Mouse (Mus musculus) embryonic facial prominence, embryonic 10.5 days (tissue): ENCODE data around the gene Slc5a2. TPM values are rescaled to one million over a fixed set of nuclear protein-coding genes. Genes with fewer than 3 reads are reported as not detected.

ENCODE experiments used
- DNase-seq: peaks from one replicate; pipeline ENCODE4 v3.0.0-alpha.2; 2017; ENCODE audit warnings: low spot score
- H3K27ac ChIP-seq: fragments of 300-500 bp; sonication (generic); replicated peaks from 2 replicates; pipeline ENCODE4 v1.5.1; 2016; ENCODE audit warnings: mild to moderate bottlenecking
- H3K27me3 ChIP-seq: fragments of 300-500 bp; sonication (generic); replicated peaks from 2 replicates; pipeline ENCODE4 v1.6.1; 2016; ENCODE audit warnings: low read depth, mild to moderate bottlenecking; ENCODE audit not compliant: poor library complexity, severe bottlenecking
- H3K36me3 ChIP-seq: fragments of 300-500 bp; sonication (generic); replicated peaks from 2 replicates; pipeline ENCODE4 v1.6.1; 2016; ENCODE audit warnings: mild to moderate bottlenecking, moderate library complexity
- H3K4me1 ChIP-seq: fragments of 300-500 bp; sonication (generic); 2 replicates; pipeline ENCODE4 v1.6.1; 2016
- H3K4me3 ChIP-seq: fragments of 300-500 bp; sonication (generic); 2 replicates; pipeline ENCODE4 v1.5.1; 2016; ENCODE audit warnings: mild to moderate bottlenecking, moderate library complexity
- H3K9me3 ChIP-seq: fragments of 300-500 bp; sonication (generic); 2 replicates; pipeline ENCODE4 v1.6.1; 2016; ENCODE audit warnings: mild to moderate bottlenecking
- WGBS: fragments of 180-500 bp; shearing (Covaris S2); methylation state at CpG from one replicate; pipeline ENCODE4 v1.1.7; 2016; 5-methylcytosine and 5-hydroxymethylcytosine counted together
- polyA plus RNA-seq: library from polyadenylated mRNA; unstranded; fragments of >200 nt; fragmentation: Nextera tagmentation; extraction: Ambion mirVana; gene quantifications from 2 replicates; pipeline ENCODE4 v1.2.1, GENCODE M21; 2016

Gene Slc5a2
- polyA plus RNA-seq, 1 experiment from 2014 or later = 0.10 TPM

GRCm38 (mm10) chr7:128294785-128295184, 29.3 kb downstream of the Slc5a2 start:
- WGBS = 95% methylated on average over 10 of the region's 10 CpGs

GRCm38 (mm10) chr7:128296514-128296913, 31.1 kb downstream of the Slc5a2 start:
- no peak overlapping the region for H3K27ac ChIP-seq
- H3K27me3 ChIP-seq = no peaks in the 10 kb centered on the region
- H3K9me3 ChIP-seq = no peaks in the 10 kb centered on the region
- peak overlapping the region; percentile 92; the same call in 1 of the 2 replicates for H3K4me3 ChIP-seq
- peaks cover 28% of the 10 kb centered on the region for H3K36me3 ChIP-seq
- H3K4me1 ChIP-seq = peaks cover 30% of the 10 kb centered on the region
- DNase-seq = no peak
- WGBS = 64% methylated on average over 3 of the region's 3 CpGs

More at GRCm38 (mm10) chr7:128294785-128295184, 29.3 kb downstream of the Slc5a2 start:
- H3K9me3 ChIP-seq = no peaks in the 10 kb centered on the region
- no peaks in the 10 kb centered on the region for H3K27me3 ChIP-seq
- peaks cover 29% of the 10 kb centered on the region for H3K4me1 ChIP-seq
- H3K27ac ChIP-seq = no peak overlapping the region
- DNase-seq = no peak
- H3K4me3 ChIP-seq = no peak overlapping the region
- peaks cover 42% of the 10 kb centered on the region for H3K36me3 ChIP-seq

- Histone ChIP-seq H3K4me3 (peak overlapping the region; percentile 92), H3K4me1 (peaks cover 34% of the 10 kb centered on the region), H3K36me3 (peaks cover 27% of the 10 kb centered on the region), H3K27ac (peak overlapping the region; percentile 93), H3K9me3 (no peaks in the 10 kb centered on the region), H3K27me3 (no peaks in the 10 kb centered on the region)
- DNase-seq = no peak
- WGBS = 37% methylated on average over 10 of the region's 10 CpGs
These were observed 31.8 kb downstream of the Slc5a2 start for GRCm38 (mm10) chr7:128297291-128297616.

GRCm38 (mm10) chr7:128297617-128298480, 32.4 kb downstream of the Slc5a2 start, which contains the start of gene BC017158:
Gene BC017158 (minus strand): TSS chr7:128298170.
- H3K4me1 ChIP-seq = peaks cover 34% of the 10 kb centered on the region
- peak within 1 kb of the TSS; percentile 93 for H3K27ac ChIP-seq
- peak; percentile 71 for DNase-seq
- H3K36me3 ChIP-seq = peaks cover 22% of the 10 kb centered on the region
- H3K27me3 ChIP-seq = no peaks in the 10 kb centered on the region
- peak within 1 kb of the TSS; percentile 92 for H3K4me3 ChIP-seq
- H3K9me3 ChIP-seq = no peaks in the 10 kb centered on the region
- WGBS = 2% methylated on average over 47 of the region's 47 CpGs

- Histone ChIP-seq H3K27ac (peak overlapping the region; percentile 93; the same call in 1 of the 2 replicates), H3K9me3 (no peaks in the 10 kb centered on the region), H3K27me3 (no peaks in the 10 kb centered on the region), H3K36me3 (peaks cover 16% of the 10 kb centered on the region), H3K4me3 (peak overlapping the region; percentile 92), H3K4me1 (peaks cover 39% of the 10 kb centered on the region)
- no peak for DNase-seq
- WGBS = 82% methylated on average over 8 of the region's 8 CpGs
These were observed 33.3 kb downstream of the Slc5a2 start for GRCm38 (mm10) chr7:128298481-128299342.

GRCm38 (mm10) chr7:128300952-128301351, 35.5 kb downstream of the Slc5a2 start:
- no peak overlapping the region for H3K27ac ChIP-seq
- no peak for DNase-seq
- no peak overlapping the region for H3K4me3 ChIP-seq
- no peaks in the 10 kb centered on the region for H3K27me3 ChIP-seq
- 75% methylated on average over 3 of the region's 3 CpGs for WGBS
- H3K9me3 ChIP-seq = no peaks in the 10 kb centered on the region
- H3K4me1 ChIP-seq = peaks cover 51% of the 10 kb centered on the region
- H3K36me3 ChIP-seq = no peaks in the 10 kb centered on the region; the same call in 1 of the 2 replicates

- Histone ChIP-seq H3K36me3 (no peaks in the 10 kb centered on the region), H3K4me1 (peaks cover 43% of the 10 kb centered on the region), H3K4me3 (no peak overlapping the region), H3K27ac (no peak overlapping the region), H3K9me3 (no peaks in the 10 kb centered on the region), H3K27me3 (no peaks in the 10 kb centered on the region)
- WGBS = 77% methylated on average over 3 of the region's 3 CpGs
- DNase-seq = no peak
These were observed 36.7 kb downstream of the Slc5a2 start for GRCm38 (mm10) chr7:128302151-128302550.

- H3K27me3 ChIP-seq = no peaks in the 10 kb centered on the region
- no peaks in the 10 kb centered on the region for H3K36me3 ChIP-seq
- H3K27ac ChIP-seq = no peak overlapping the region
- H3K4me1 ChIP-seq = peaks cover 25% of the 10 kb centered on the region
- no peak for DNase-seq
- WGBS = 65% methylated on average over 6 of the region's 6 CpGs
- H3K9me3 ChIP-seq = no peaks in the 10 kb centered on the region
- no peak overlapping the region for H3K4me3 ChIP-seq
These were observed 38.7 kb downstream of the Slc5a2 start for GRCm38 (mm10) chr7:128304198-128304597.

- Histone ChIP-seq H3K36me3 (no peaks in the 10 kb centered on the region), H3K27ac (no peak overlapping the region), H3K27me3 (no peaks in the 10 kb centered on the region), H3K4me3 (no peak overlapping the region), H3K4me1 (peaks cover 30% of the 10 kb centered on the region), H3K9me3 (no peaks in the 10 kb centered on the region)
- 13% methylated on average over 5 of the region's 5 CpGs for WGBS
- DNase-seq = peak; percentile 42
These were observed 39.5 kb downstream of the Slc5a2 start for GRCm38 (mm10) chr7:128304907-128305306.

GRCm38 (mm10) chr7:128307851-128308250, 42.4 kb downstream of the Slc5a2 start:
- no peak for DNase-seq
- H3K27me3 ChIP-seq = no peaks in the 10 kb centered on the region
- no peaks in the 10 kb centered on the region for H3K9me3 ChIP-seq
- H3K4me1 ChIP-seq = peaks cover 36% of the 10 kb centered on the region
- no peaks in the 10 kb centered on the region for H3K36me3 ChIP-seq
- no peak overlapping the region for H3K27ac ChIP-seq
- H3K4me3 ChIP-seq = no peak overlapping the region

- 86% methylated on average over 3 of the region's 3 CpGs for WGBS
- H3K27me3 ChIP-seq = no peaks in the 10 kb centered on the region
- H3K4me1 ChIP-seq = peaks cover 26% of the 10 kb centered on the region
- H3K36me3 ChIP-seq = no peaks in the 10 kb centered on the region
- DNase-seq = no peak
- no peaks in the 10 kb centered on the region for H3K9me3 ChIP-seq
- no peak overlapping the region for H3K4me3 ChIP-seq
- H3K27ac ChIP-seq = no peak overlapping the region
These were observed 43.8 kb downstream of the Slc5a2 start for GRCm38 (mm10) chr7:128309216-128309615.

- H3K4me1 ChIP-seq = peaks cover 20% of the 10 kb centered on the region
- H3K36me3 ChIP-seq = no peaks in the 10 kb centered on the region
- WGBS = 69% methylated on average over 1 of the region's 1 CpGs
- no peaks in the 10 kb centered on the region for H3K27me3 ChIP-seq
- H3K9me3 ChIP-seq = no peaks in the 10 kb centered on the region
- H3K4me3 ChIP-seq = no peak overlapping the region
- DNase-seq = no peak
- no peak overlapping the region for H3K27ac ChIP-seq
These were observed 44.3 kb downstream of the Slc5a2 start for GRCm38 (mm10) chr7:128309776-128310175.
